19 mouse cellular contexts compared by ENCODE assay signal in the genomic region with DNA sequence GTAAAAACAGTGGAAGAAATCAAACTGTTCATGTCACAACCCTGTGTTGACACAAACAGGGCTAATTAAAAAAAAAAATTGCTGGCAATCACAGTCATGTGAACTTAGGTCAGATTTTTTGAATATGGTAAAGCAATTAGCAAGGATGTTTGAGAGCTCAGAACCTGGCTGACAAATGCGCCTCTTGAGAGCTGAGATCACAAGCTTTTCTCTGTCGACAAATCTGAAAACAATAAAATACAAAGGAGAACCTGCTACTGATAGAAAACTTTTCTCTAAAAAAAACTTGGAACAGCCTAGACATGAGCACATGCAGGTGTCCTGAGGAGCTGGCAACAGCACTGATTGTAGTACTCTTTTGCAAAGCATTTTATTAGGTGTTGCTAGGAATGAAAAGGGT.
DNase-seq lines count a peak whose midpoint lies in the region; TF ChIP-seq lines count a peak whose summit lies in the region.
"Had no signal": no experiment of that assay in that cellular context is flagged by ENCODE, and none has a peak within 500 bp of the region (broad histone marks: within the 10 kb centered on the region; RNA-seq: fewer than 3 reads in every experiment).

No protein-coding gene starts in this region.

- no peaks in the 10 kb centered on the region for H3K4me1 ChIP-seq in heart, embryonic 10.5 days
- H3K4me1 ChIP-seq in brown adipose tissue, adult 24 weeks (ENCODE audit: control insufficient read depth, insufficient read depth, insufficient read length, low read length) = peaks cover 3% of the 10 kb centered on the region; the same call in 1 of the 2 replicates
- H3K4me1 ChIP-seq: embryonic facial prominence, embryonic 10.5 days; embryonic facial prominence, embryonic 13.5 days; forebrain, embryonic 12.5 days; forebrain, embryonic 15.5 days; hindbrain, embryonic 12.5 days; hindbrain, embryonic 15.5 days had no signal

- intact Hi-C loops in gastrocnemius, adult 2 months (cut with DNase I) = no loop called here

- no peak for DNase-seq in gastrocnemius, adult 2 months
- DNase-seq in gastrocnemius, postnatal 10 days = no peak
- DNase-seq in heart, adult 8-10 months (ENCODE audit: low spot score) = peak; percentile 44
- DNase-seq in heart, embryonic 10.5 days (ENCODE audit: low spot score) = no peak
- peak; percentile 65 for DNase-seq in Muller cell, postnatal 12 days (ENCODE audit: inconsistent ontology term)
- DNase-seq in thymus, adult 18-20 months = no peak
- DNase-seq: adrenal gland, adult 2 months; adrenal gland, postnatal 14 days; B cell, adult 2 months had no signal

- H3K27ac ChIP-seq in gastrocnemius, adult 2 months = peak overlapping the region; percentile 32; the same call in 1 of the 2 replicates
- H3K27ac ChIP-seq in heart, embryonic 10.5 days = no peak overlapping the region
- H3K27ac ChIP-seq in brown adipose tissue, adult 24 weeks (replicated peaks; ENCODE audit: low read depth, low read length) = peak overlapping the region; percentile 50; the same call in 1 of the 2 replicates
- H3K27ac ChIP-seq: embryonic facial prominence, embryonic 10.5 days; embryonic facial prominence, embryonic 13.5 days; forebrain, embryonic 12.5 days; forebrain, embryonic 15.5 days; hindbrain, embryonic 12.5 days; hindbrain, embryonic 15.5 days had no signal

- no peaks in the 10 kb centered on the region for H3K9me3 ChIP-seq in heart, embryonic 10.5 days
- H3K9me3 ChIP-seq: embryonic facial prominence, embryonic 10.5 days; embryonic facial prominence, embryonic 13.5 days; forebrain, embryonic 12.5 days; forebrain, embryonic 15.5 days; hindbrain, embryonic 12.5 days; hindbrain, embryonic 15.5 days had no signal

- H3K4me3 ChIP-seq in gastrocnemius, adult 2 months = no peak overlapping the region
- H3K4me3 ChIP-seq in heart, embryonic 10.5 days = no peak overlapping the region
- H3K4me3 ChIP-seq in brown adipose tissue, adult 24 weeks (ENCODE audit: insufficient read depth, low read depth, low read length) = no peak overlapping the region
- H3K4me3 ChIP-seq: embryonic facial prominence, embryonic 10.5 days; embryonic facial prominence, embryonic 13.5 days; erythroblast, embryonic 14.5 days; forebrain, embryonic 12.5 days; forebrain, embryonic 15.5 days; hindbrain, embryonic 12.5 days; hindbrain, embryonic 15.5 days had no signal

- whole genome bisulfite sequencing in heart, embryonic 10.5 days = 81% methylated on average over 2 of the region's 2 CpGs

- TF ChIP-seq CTCF in gastrocnemius, adult 2 months (IDR thresholded peaks at IDR 0.05) = no peak

- H3K36me3 ChIP-seq in heart, embryonic 10.5 days = no peaks in the 10 kb centered on the region
- H3K36me3 ChIP-seq: embryonic facial prominence, embryonic 10.5 days; embryonic facial prominence, embryonic 13.5 days; forebrain, embryonic 12.5 days; forebrain, embryonic 15.5 days; G1E; hindbrain, embryonic 12.5 days; hindbrain, embryonic 15.5 days had no signal

- H3K27me3 ChIP-seq in heart, embryonic 10.5 days (ENCODE audit: insufficient read depth, poor library complexity, severe bottlenecking) = no peaks in the 10 kb centered on the region
- H3K27me3 ChIP-seq: CH12.LX; embryonic facial prominence, embryonic 13.5 days; forebrain, embryonic 12.5 days; forebrain, embryonic 15.5 days; hindbrain, embryonic 12.5 days; hindbrain, embryonic 15.5 days had no signal

Comparison
In these comparisons a context has a peak if more than half of its experiments do, and no peak if none do; other contexts are left out.
1. DNase-seq: peak in heart, adult 8-10 months (single experiment) and Muller cell, postnatal 12 days (single experiment); none in gastrocnemius, adult 2 months (single experiment), gastrocnemius, postnatal 10 days (single experiment), heart, embryonic 10.5 days (single experiment) and thymus, adult 18-20 months (0 of 2).